Mouse (Mus musculus) bone marrow, adult 2 months (tissue): Measurements from ENCODE around the gene Ttc33.

Experiments used
- CTCF ChIP-seq: fragments of 200-500 bp; IDR thresholded peaks from 2 replicates; pipeline ENCODE4 v1.5.1; 2011; ENCODE audit warnings: low read length, control low read depth; ENCODE audit not compliant: control insufficient read depth, insufficient read depth
- POLR2A ChIP-seq: fragments of 200-500 bp; IDR thresholded peaks from 2 replicates; pipeline ENCODE4 v1.6.1; 2011; ENCODE audit warnings: low read depth, mild to moderate bottlenecking, control low read depth, low read length, borderline replicate concordance; ENCODE audit not compliant: control insufficient read depth

DNA sequence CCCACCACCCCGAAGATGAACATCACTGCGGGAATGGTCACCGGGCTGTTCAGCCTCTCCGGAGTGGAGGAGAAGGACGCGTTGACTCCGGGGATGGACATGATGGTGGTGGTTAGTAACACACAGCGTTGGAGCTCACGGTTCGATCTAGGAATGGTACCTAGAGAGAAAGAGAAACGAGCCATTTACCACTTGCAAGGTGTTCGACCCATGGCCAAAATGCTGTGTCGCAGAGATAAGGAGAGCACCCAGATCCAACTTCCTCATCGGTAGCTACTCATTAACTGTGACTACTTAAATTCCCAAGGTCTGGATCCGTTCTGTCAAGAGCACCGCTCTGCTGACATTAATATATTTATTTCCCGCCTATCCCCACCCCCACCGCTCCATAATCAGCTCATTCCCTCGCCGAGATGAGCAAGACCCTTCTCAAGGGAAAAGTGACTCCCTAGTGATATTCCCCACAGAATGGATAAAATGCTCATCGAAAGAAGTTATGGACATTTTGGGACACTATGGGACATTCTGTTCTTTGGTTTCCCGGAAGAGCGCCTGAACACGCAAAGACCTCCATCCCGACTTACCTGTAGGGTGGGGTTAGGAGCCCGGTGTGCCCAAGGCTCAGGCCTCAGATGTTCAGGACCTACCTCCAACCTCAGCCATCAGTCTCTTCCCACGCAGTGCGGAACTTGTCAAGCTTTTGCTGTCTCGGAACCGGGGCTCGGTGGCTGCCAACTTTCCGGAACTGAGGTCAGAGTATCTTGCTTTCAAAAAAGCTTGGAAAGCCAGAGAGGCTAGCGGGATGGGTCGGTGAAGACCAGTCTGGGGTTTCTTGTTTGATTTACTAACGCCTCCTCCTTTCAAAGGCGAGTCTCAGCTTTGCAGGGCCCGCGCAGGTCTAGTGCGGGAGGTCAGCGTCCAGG lies 58.0 kb downstream of the Ttc33 start:
- TF ChIP-seq CTCF = no peak
- no peak for TF ChIP-seq POLR2A
